Mouse (Mus musculus) gastrocnemius, postnatal 4 days (tissue): Measurements from ENCODE around the gene Agtr1a. TPM values are rescaled to one million over a fixed set of nuclear protein-coding genes. Genes with fewer than 3 reads are reported as not detected.

Source experiments
- DNase-seq, 2 experiments: peaks; one replicate each; pipeline ENCODE4 v3.0.0; 2021 to 2022; ENCODE audit warnings: low spot score in 2 of 2, mixed read lengths in 2 of 2
- long read RNA-seq, 2 experiments: library from polyadenylated mRNA; stranded (forward); transcript quantifications; one replicate each; pipeline ENCODE4 v2.0.0; 2021
- total RNA-seq, 2 experiments: library from RNA; stranded (reverse); gene quantifications; 2 replicates each; pipeline ENCODE4 v1.2.3; 2021

Gene Agtr1a
- total RNA-seq, result 10 to 100 TPM; 25.3 to 26.6 TPM
- long read RNA-seq, experiment 1, transcript Agtr1a-201 (3 exons, 2,199 nt), result major isoform, 16 of 18 reads
- long read RNA-seq, experiment 1, partial matches to known transcripts, result 0 of 18 reads
- long read RNA-seq, experiment 1, other reads (novel, unspliced or antisense), result 2 of 18 reads
- long read RNA-seq, experiment 2, transcript Agtr1a-201 (3 exons, 2,199 nt), result major isoform, 10 of 13 reads
- long read RNA-seq, experiment 2, partial matches to known transcripts, result 1 of 13 reads
- long read RNA-seq, experiment 2, other reads (novel, unspliced or antisense), result 2 of 13 reads

DNA sequence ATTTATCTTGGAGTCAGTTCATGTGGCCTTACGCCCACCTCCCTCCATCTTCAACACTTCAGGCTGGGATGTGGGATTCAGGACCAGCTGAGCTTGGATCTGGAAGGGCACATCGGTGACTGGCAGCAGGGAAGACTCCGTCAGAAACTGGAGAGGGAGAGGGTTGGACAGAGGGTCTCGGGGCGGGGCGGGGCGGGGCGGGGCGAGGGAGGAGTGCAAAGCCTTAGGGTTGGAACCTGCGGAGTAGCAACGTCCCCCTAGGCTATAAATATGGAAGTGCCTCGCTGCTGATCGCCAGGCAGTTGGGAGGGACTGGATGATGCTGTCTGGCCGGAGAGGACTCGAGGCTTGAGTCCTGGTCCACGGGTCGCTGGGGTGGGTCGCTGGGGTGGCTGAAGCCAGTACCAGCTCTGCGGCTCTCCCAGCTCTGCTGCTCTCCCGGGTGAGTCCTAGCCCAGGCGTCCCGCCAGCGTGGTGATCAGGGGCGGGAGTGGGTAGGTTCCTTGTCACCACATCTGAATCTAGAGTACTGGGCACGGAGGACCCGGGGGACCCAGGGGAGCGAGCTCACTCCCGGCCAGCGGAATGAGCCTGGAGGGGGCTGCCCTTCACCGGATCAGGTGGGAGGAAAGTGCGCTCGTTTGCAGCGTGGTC, at the start of gene Agtr1a:
TSS of gene Agtr1a (plus strand) at position 294 of the 654 bp plus-strand sequence.
- peak; percentile 43 to 69 for DNase-seq

DNA sequence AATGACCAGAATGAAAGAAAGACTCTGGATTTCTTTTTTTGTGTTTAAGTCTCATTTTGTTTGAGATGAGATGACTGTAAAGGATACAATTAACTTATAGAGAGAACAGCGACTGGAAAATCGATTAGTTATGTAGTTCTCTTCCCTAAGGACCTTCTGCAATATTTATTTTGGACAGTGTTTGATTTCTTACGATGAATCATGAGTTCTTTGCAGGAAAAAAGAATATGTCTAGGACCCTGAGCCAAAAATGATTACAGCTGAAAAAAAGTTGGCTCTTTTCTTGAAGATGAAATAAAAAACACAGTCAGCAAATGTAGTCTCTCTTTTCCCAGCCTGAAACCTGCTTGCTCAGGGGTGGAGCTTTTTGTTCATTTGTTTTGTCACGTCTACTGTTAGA, 26.0 kb upstream of the Agtr1a start:
- DNase-seq, result no peak

DNA sequence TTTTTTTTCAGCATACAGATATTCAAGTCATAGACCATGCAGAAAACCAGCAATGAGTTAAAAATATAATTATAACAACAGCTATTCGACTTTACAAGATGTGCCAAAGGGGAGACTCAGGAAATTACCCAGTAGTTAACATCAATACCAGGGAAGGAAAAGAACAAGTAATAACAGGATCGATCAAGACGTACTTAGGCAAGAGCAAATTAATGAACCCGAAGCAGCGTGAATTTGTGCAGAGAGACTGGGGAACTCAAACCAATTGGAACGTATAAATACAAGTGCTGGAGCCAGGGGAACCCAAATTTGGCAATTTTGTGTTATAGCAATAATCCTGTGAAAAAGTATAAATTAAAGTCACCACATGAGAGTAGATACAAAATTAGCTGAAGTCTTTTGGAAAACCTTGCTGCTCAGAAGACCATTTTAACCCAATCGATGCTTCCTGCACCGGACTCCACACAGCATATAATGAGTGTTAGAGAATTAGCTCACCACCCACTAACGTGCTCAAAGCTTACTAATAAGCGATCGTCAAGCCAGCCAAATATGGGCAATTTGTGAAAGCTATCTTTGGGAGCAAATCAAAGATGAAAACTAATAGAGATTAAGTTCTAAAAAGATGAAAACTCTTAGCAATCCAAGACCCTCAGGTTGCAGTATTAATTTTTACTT, 11.4 kb upstream of the Agtr1a start:
- DNase-seq, result no peak

DNA sequence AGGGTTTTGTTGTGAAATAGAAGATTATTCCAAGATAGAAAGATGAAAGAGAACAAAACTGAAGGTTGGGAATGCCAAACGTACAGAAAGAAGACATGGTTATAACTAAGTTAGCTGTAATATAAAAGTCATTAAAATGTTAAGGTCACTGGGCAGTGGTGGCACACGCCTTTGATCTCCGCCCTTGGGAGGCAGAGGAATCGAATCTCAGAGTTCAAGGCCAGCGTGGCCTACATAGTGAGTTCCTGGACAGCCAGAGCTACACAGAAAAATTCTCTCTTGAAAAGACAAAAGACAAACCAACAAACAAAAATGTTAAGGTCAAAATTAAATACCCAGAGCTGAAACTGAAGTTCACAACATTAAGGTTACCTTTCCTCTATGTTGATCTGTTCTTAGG, 5.2 kb upstream of the Agtr1a start:
- DNase-seq, result no peak

DNA sequence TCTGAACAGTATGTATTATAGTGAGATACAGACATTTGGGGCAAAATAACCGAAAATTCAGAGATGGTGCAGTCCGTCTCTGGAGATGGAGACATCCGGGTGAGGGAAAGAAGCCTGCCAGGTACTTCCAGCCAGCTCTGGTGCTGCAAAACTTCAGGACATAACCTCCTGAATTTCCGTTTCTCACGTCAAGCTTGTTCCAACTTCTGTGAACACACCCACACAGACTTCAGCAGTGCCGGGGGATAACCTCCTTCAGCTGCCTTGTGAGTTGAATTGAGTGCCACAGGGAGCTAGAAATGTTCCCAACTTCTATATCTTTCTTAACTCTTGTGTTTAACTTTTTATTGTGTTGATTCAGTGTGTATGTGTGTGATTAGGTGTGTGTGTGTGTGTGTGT, 4.4 kb upstream of the Agtr1a start:
- no peak for DNase-seq

DNA sequence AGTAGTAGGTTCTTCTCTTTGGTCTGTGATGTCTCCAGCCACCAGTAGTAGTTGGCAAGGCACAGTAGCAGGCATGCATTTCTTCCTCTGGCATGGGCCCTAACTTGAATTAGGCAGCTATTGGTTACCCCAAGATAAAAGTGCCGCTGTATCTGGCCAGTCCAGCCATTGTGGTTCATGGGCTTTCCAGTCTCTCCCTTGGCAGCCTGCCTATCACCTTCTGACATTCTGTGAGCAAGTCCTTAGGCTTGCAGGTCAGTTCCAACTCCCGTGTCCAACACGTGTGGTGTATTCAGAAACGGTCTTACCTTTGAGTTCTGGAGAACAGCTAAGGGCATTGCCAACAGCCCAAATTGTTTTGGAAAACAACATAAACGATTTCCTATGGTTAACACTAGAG, 3.7 kb upstream of the Agtr1a start:
- DNase-seq, result no peak

DNA sequence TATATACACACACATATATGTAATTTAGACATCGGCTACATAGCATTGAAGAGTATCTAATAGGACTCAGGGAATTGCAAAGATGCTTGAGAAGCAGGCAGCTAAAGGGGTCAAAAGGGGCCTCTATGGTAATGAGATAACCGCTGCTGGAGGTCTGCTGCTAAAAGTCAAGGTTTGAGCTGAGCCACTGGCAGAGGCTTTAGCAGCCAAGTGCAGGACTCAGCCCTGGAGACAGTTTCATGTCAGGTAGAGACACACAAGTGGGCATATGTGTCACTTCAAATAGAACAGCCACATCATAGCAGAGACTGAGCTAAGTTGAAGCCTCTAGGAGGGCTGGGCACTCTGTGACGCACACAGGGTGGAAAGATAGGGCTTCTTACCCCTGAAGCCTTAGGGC, 1.6 kb upstream of the Agtr1a start:
- no peak for DNase-seq

DNA sequence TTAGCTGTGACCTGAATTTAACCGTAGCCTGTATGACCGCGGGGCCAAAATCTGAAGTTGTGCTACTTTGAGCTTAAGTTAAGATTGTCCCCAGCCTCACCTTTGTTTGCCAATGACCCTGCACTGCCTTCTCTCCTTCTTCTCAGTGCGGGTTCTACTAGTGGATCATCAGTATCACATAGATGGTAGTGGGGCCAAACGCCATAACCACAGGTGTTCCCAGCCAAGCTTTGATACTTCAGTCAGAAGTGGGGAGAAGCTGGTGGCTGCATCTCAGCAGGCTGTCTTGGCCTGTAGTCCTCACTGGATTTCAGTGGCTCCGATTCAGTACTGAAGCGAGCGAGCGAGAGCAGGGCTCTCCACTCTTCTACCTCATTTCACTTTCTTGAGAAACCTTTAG, 672 bp downstream of the Agtr1a start:
- DNase-seq, result peak in 1 of 2 experiments; percentile 18

DNA sequence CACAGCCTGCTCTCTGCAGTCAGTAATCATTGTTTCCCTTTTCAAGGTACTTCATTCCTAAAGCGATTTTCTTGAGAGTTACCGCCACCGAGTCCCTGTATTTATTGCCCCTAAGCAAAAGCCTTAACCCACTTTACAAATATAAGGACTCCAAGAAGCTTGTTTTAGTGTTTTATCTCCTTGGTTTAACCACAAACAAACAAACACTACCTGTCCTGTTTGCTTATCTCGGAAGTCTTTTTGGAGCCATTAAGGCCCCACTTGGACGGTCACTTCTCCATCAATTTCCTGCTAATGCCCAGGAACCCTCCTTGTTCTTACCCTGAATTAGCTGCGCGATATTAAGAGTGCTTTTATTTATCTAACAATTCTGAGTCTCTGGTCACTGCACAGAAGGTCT, 1.4 kb downstream of the Agtr1a start:
- no peak for DNase-seq

DNA sequence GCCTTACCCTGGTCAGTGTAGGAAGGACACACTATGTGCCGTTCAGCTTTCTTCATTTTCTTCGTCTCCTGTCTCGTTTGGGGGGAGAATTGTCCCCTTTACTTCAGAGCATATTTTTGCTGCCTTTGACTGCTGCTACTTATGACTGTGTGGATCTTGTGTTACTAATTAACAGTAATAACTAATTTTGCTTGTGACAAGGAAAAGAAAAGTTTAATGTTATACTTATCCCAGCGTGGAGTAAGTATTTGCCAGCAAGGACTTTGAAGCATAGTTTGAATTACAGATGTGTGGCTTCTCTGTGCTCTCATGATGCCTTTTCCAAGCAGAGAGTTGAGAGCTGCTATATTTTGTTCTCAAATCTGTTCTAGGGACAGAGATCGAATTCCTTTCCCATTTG, 2.3 kb downstream of the Agtr1a start:
- no peak for DNase-seq

DNA sequence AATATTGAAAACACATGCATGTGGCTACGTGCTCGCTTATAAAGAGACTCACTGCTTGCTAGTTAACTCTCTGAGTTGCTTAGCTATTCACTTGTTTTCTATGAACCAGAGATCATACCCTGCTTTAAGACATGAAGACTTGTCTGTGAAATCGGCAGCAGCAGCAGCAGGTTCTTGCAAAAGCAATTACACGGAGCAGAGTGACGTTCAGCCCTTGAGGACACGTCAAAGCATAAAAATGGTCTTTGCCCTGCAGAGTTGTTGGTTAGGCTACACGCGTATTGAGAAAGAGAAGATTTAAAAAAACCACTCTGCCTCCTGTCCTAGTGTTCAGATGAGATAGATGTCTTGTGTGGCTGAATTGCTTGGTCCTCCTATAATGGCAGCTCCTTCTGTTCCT, 3.7 kb downstream of the Agtr1a start:
- DNase-seq, result no peak

DNA sequence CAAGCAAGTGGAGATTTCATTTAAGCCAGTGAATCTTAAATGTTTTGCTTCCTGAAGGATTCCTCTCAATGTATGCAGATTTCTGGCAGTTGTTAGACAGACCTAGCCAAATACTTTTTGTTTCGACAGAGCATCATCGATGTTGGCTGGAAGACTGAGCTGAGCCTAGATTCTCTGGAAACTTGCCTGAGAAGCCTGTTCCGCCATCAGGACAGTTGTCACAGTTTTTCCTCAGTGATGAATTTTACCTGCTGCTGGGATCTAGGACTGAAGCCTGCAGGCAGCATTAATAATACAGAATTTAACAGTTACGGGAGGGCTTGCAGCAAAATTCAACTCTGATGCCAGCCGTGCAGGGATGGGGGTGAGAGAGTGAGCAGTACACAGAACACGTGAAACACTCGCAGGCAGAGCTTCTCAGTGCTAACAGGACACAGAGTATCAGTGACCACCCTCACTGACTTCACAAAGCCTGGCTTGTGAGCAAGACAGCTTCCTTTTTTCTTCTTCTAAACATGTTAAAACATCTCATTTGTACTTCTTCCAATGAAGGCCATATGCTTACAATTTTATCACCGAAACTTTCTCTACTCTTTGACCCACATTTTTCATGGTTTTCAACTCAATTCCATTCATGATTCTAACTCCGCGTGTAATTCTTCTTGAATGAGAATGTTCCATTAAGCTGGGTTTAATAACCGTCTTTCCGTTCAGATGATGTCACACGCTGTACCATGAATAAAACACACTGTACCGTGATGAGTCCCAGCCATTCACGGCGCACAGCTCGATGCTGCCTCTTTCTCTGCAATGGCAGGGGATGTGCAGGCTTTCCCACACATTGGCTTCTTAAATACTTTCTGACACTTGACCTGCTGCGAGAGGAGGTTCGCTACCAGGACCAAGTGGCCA, 6.0 kb downstream of the Agtr1a start:
- DNase-seq, result no peak

DNA sequence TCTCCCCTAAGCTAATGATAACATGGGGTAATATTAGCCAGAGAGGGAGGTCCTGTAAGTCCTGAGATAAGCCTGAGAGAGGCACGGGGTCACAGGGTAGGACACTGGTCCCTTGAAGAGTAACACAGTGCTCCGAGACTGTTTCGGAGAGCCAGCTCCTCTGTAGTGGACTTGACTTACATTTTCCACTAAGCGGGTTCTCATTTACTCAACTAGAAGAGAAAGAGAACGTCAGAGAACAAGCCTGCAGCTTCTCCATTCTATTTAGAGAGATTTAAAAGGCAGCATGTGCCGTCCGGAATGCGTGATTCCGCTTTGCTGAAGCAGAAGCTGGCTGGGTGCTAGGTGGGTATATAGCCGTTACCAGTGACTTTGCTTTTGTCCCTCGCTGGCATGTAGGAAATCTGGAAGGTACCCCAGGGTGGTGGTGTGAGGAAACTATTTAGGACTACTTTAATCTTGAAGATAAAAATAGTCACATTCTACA, 9.2 kb downstream of the Agtr1a start:
- DNase-seq, result no peak

DNA sequence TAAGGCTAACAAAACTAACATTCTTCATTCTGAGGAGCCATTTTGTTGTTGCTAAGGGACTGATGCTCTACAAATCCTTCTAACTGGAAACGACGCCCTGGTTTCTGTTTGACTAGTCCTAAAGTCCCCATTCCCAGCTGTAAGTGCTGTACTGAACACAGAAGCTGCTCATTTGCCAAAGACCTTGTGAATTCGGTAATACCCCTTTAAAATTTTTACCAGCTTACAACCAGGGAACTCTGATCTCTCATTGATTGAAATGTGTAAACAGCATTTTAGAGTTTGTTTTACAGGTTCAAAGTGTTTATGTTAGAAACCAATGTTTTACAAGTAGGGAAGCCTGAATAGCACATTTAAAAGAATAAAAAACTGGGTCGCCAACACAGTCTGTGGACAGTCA, 10.6 kb downstream of the Agtr1a start:
- no peak for DNase-seq

DNA sequence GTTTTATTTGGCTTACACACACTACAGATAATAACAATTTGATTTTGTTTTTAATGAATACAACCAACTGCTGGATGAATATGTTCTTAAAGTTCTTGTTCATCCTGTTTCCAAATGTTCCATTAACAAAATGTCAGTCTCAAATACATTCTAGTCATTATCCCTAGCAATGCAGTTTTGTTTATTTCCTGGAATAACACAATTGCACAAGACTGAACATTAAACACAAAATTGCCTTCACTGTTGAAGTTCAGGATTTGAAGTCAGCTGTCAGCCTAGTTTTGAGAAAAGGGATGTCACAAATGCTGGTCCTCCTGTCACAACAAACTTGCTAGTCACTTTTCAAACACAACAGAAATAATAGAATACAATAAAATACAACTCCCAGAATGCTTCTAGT, 12.1 kb downstream of the Agtr1a start:
- no peak for DNase-seq

DNA sequence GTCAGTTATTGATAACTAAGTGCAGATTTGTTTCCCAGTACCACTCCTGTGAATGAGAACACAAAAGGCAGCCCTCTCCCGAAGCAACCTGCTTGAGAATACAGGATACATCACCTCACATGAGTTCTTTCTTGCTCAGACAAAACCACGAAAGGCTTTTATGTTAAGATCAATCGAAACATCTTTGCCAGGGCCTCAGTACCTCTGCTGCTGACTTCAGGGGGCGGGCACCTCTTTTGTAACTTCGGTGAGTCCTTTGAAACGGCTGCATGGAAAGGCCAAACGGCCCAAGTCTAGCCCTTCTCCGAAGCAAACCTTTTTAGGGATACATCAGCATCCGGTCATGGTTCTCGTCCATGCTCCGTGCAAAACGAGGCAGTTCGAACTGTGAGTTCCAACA, 15.7 kb downstream of the Agtr1a start:
- no peak for DNase-seq

DNA sequence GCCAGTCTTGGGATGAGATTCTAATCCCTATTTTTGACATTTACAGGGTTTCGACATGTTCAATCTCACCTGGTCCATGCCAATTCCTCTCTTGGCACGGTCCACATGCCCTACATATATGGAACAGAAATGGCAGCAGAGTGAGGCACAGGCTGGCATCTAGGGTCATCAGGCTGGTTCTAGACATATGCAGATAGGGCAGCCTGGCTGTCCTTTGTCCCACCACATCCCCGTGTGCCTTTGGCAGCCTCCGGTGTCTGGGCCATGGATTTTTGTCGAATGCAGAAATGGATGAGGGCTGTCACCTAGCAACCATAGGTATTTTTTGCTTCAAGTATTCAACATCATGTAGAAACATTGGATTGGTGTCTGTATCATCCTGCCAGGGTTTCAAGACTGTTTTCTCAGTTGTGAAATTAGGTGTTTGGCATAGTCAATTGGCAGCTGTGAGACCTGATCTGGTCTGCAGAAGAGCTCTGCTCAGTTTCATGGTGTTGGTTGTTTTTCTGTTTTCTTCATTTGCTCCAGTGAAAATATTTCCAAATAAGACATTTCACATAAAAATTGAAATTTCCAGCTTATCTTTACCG, 18.8 kb downstream of the Agtr1a start:
- no peak for DNase-seq

DNA sequence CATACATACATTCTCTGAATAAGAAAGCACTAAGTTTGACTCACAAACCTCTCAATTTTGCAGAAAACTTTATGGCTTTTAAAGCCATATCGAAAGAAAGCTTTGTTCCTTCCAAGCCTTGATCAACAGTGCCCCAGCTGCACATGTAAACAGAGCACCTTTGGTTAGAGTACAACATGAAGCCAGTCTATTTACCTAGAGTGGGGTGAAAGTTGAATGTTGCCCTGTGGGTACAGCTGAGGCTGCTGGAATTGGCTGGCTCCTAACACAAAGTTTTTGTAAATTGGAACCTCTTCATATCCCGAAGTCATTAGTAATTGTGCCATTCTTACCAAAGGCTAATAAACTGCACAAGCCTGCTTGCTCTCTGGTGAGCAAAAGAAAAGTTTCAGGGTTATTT, 19.7 kb downstream of the Agtr1a start:
- DNase-seq, result no peak

DNA sequence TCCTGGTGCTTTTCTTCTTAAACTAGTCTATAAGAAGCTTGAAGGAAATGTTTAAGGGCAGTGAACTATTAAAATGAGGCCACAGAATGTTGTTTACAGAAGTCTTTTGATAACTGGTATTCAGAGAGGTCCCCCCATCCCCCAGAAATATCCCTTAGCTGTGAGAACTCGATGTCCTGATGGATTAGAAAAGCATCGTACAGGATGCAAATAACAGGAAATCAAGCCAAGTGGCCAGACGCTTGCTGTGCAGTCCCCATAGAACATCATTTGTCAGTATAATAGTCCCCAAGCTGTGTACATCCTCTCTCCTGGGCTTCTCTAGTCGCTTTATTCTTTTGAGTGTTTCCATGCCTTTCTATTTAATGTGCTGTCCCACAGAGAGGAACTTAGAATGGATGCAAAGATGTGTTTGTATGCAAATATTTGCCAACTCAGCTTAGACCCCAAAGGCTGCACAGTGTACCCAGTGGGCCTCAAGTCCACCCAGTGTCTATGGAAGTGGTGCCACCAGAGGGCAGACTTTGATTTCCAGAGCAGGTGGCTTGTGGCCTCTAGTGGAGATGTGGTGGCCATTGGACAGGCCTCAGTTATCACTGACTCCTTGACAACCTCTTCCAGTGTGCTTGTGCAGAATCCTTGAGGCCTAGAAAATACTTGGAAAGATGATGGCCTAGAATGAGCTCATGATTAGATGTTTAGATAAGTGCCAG, 22.4 kb downstream of the Agtr1a start:
- DNase-seq, result no peak

DNA sequence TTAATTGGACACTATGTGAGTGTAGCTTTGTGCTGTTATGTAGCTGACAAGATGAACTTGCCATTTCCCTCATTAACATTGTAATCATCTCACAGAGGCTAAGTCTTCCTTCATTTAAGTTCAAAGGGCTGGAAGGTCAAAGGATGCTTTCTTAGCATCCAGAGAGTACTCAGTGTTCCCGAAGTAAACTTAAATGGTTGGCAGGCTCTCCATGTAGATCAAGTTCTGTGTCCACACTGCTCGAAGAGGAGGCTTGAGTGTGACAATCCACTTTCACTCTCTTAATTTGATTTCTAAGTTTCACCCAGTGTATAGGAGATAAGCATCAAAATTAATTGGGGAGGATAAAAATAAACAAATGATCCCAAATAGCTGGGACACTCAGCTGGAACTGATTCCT, 23.6 kb downstream of the Agtr1a start:
- DNase-seq, result no peak
